Mouse (Mus musculus) liver, embryonic 14.5 days (tissue): ENCODE measurements around the gene Hist1h1e.
"Not testable (repeated sequence)": the region's sequence is repeated elsewhere in the genome, so short reads cannot be mapped to it uniquely, and the experiment has no call there.

ENCODE experiments used
- CTCF ChIP-seq: IDR thresholded peaks from 2 replicates; pipeline ENCODE4 v1.5.1; 2016; ENCODE audit warnings: antibody characterized with exemption, low read depth, control low read depth
- EP300 ChIP-seq: IDR thresholded peaks from 2 replicates; pipeline ENCODE4 v1.6.1; 2016; ENCODE audit warnings: antibody characterized with exemption, low read depth

DNA sequence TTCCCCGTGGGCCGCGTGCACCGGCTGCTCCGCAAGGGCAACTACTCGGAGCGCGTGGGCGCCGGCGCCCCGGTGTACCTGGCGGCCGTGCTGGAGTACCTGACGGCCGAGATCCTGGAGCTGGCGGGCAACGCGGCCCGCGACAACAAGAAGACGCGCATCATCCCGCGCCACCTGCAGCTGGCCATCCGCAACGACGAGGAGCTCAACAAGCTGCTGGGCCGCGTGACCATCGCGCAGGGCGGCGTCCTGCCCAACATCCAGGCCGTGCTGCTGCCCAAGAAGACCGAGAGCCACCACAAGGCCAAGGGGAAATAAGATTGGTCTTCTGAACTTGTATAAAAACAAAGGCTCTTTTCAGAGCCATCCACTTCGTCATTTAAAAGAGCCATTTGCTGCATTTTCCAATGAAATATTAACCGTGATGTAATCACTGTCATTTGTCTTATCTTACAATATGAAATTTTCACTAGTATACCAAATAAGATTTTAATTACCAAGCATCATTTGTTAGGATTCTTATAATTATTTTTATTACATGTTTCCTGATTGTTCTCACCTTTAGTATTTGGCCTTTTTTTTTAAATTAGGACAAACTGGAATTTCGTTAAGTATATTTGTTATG lies 47.7 kb downstream of the Hist1h1e start:
- not testable (repeated sequence) for TF ChIP-seq CTCF, EP300
